In the genomic region with DNA sequence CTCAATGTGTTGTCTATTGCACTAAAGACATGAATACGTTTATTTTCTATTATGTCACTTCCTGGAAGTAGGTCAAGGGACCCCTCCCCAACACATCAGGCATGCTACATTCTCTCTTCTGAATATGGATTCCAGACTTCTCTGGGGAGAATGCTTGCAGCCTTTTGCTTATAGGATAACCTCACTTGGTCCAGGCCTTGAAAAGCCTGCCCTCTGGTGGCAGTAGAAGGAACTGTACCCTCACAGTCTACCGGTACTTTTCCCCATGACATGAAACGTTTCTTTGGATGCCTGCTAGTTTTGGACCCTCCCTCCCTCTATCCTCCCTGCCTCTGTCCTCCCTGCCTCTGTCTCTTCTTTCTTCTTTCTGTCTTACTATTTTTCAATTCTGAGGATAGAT, we compare ENCODE assay signal across 8 mouse cellular contexts. TPM values are rescaled to one million over a fixed set of nuclear protein-coding genes. Genes with fewer than 3 reads are reported as not detected.
DNase-seq lines count a peak whose midpoint lies in the region; ATAC-seq lines count a peak whose summit lies in the region.

No protein-coding gene starts in this region.

- H3K9me3 ChIP-seq in kidney, embryonic 15.5 days (replicated peaks): no peaks in the 10 kb centered on the region
- H3K9me3 ChIP-seq in limb, embryonic 15.5 days: no peaks in the 10 kb centered on the region

- no peaks in the 10 kb centered on the region for H3K27me3 ChIP-seq in kidney, embryonic 15.5 days
- no peaks in the 10 kb centered on the region for H3K27me3 ChIP-seq in limb, embryonic 15.5 days

- ATAC-seq in kidney, embryonic 15.5 days (replicated peaks; ENCODE audit: low FRiP score): 0 out of 2 replicates have a peak, but pooled peaks have one; percentile 33
- 0 out of 2 replicates have a peak, but pooled peaks have one; percentile 30 for ATAC-seq in limb, embryonic 15.5 days (ENCODE audit: insufficient number of reproducible peaks, low FRiP score, low TSS enrichment, low read depth)

- H3K4me2 ChIP-seq in kidney, embryonic 15.5 days: no peak overlapping the region
- H3K4me2 ChIP-seq in limb, embryonic 15.5 days: no peak overlapping the region

- no peak overlapping the region for H3K9ac ChIP-seq in kidney, embryonic 15.5 days
- no peak overlapping the region for H3K9ac ChIP-seq in limb, embryonic 15.5 days

- H3K27ac ChIP-seq in kidney, embryonic 15.5 days: no peak overlapping the region
- 0 out of 2 replicates have a peak overlapping the region, but pooled peaks have one; percentile 18 for H3K27ac ChIP-seq in limb, embryonic 15.5 days

- DNase-seq in urinary bladder, adult 18-20 months (ENCODE audit: low spot score in 2 of 2): peak; percentile 53 to 65
- DNase-seq in urinary bladder, postnatal 10 days (ENCODE audit: low spot score): no peak
- peak; percentile 66 for DNase-seq in cerebellum, adult 11 months
- peak; percentile 58 for DNase-seq in gastrocnemius, adult 18-20 months (ENCODE audit: low spot score)
- peak; percentile 78 for DNase-seq in retina, postnatal 1 day
- peak; percentile 60 to 65 for DNase-seq in thymus, postnatal 36 days

- H3K4me1 ChIP-seq in kidney, embryonic 15.5 days: no peaks in the 10 kb centered on the region
- no peaks in the 10 kb centered on the region; the same call in 1 of the 2 replicates for H3K4me1 ChIP-seq in limb, embryonic 15.5 days

- H3K4me3 ChIP-seq in kidney, embryonic 15.5 days (replicated peaks): no peak overlapping the region
- no peak overlapping the region for H3K4me3 ChIP-seq in limb, embryonic 15.5 days

- 7% methylated on average over 3 of the region's 3 CpGs for WGBS in kidney, embryonic 15.5 days
- 4% methylated on average over 3 of the region's 3 CpGs for WGBS in limb, embryonic 15.5 days

- H3K36me3 ChIP-seq in kidney, embryonic 15.5 days: no peaks in the 10 kb centered on the region
- H3K36me3 ChIP-seq in limb, embryonic 15.5 days: no peaks in the 10 kb centered on the region

RNA-seq across cellular contexts. Expression of a gene that starts 31.0 kb away (rescaled TPM):
- not detected for total RNA-seq in gastrocnemius, adult 18-20 months (2021)
- polyA plus RNA-seq in kidney, embryonic 15.5 days (2015; fragmentation: Nextera tagmentation; extraction: Ambion mirVana): 329 and 368 TPM in 2 replicates
- 18.3 and 31.2 TPM in 2 replicates for polyA plus RNA-seq in limb, embryonic 15.5 days (2015; fragmentation: Nextera tagmentation; extraction: Ambion mirVana)

RNA-seq across cellular contexts. Expression of a gene that starts 33.8 kb away (rescaled TPM):
- total RNA-seq in gastrocnemius, adult 18-20 months (2021): 10 to 100 TPM; 31.4 to 32.6 TPM
- 65.1 and 69.6 TPM in 2 replicates for polyA plus RNA-seq in kidney, embryonic 15.5 days (2015; fragmentation: Nextera tagmentation; extraction: Ambion mirVana)
- polyA plus RNA-seq in limb, embryonic 15.5 days (2015; fragmentation: Nextera tagmentation; extraction: Ambion mirVana): 65.0 and 67.5 TPM in 2 replicates

RNA-seq across cellular contexts. Expression of a gene that starts 42.1 kb away (rescaled TPM):
- not detected for total RNA-seq in gastrocnemius, adult 18-20 months (2021)
- not detected in 2 replicates for polyA plus RNA-seq in kidney, embryonic 15.5 days (2015; fragmentation: Nextera tagmentation; extraction: Ambion mirVana)
- polyA plus RNA-seq in limb, embryonic 15.5 days (2015; fragmentation: Nextera tagmentation; extraction: Ambion mirVana): not detected in 2 replicates

RNA-seq across cellular contexts. Expression of a gene that starts 45.3 kb away (rescaled TPM):
- 10 to 100 TPM; 22.8 to 24.5 TPM for total RNA-seq in gastrocnemius, adult 18-20 months (2021)
- 13.0 and 14.0 TPM in 2 replicates for polyA plus RNA-seq in kidney, embryonic 15.5 days (2015; fragmentation: Nextera tagmentation; extraction: Ambion mirVana)
- polyA plus RNA-seq in limb, embryonic 15.5 days (2015; fragmentation: Nextera tagmentation; extraction: Ambion mirVana): 6.3 and 6.9 TPM in 2 replicates

RNA-seq across cellular contexts. Expression of a gene that starts 54.1 kb away (rescaled TPM):
- not detected for total RNA-seq in gastrocnemius, adult 18-20 months (2021)
- 0.34 TPM in 1 of 2 replicates, not detected in the other for polyA plus RNA-seq in kidney, embryonic 15.5 days (2015; fragmentation: Nextera tagmentation; extraction: Ambion mirVana)
- polyA plus RNA-seq in limb, embryonic 15.5 days (2015; fragmentation: Nextera tagmentation; extraction: Ambion mirVana): 0.19 TPM in 1 of 2 replicates, not detected in the other

Comparison
In these comparisons a context has a peak if more than half of its experiments do, and no peak if none do; other contexts are left out.
1. RNA of a gene that starts 31.0 kb away (polyA plus RNA-seq): 329 to 368 TPM in kidney, embryonic 15.5 days; 18.3 to 31.2 TPM in limb, embryonic 15.5 days; every median in the first group is over 10 times any median in the second.